11 mouse cellular contexts compared by ENCODE assay signal in genomic region chr1:158147525-158147924, GRCm38 (mm10).
DNase-seq lines count a peak whose midpoint lies in the region; ATAC-seq and TF ChIP-seq lines count a peak whose summit lies in the region.
"Had no signal": no experiment of that assay in that cellular context is flagged by ENCODE, and none has a peak within 500 bp of the region (broad histone marks: within the 10 kb centered on the region; RNA-seq: fewer than 3 reads in every experiment).

No protein-coding gene starts in this region.

- TF ChIP-seq CTCF in brain, embryonic 14.5 days (IDR thresholded peaks at IDR 0.05; ENCODE audit: borderline replicate concordance, extremely low read depth, insufficient read depth, insufficient read length): no peak

- no peak overlapping the region for H3K4me3 ChIP-seq in kidney, embryonic 14.5 days (ENCODE audit: low read length)
- H3K4me3 ChIP-seq in embryonic facial prominence, embryonic 11.5 days (ENCODE audit: low read depth, low read length): no peak overlapping the region
- H3K4me3 ChIP-seq in midbrain, embryonic 10.5 days: no peak overlapping the region
- H3K4me3 ChIP-seq: embryonic facial prominence, embryonic 15.5 days had no signal

- WGBS in kidney, embryonic 14.5 days: 21% methylated on average over 3 of the region's 3 CpGs
- 5% methylated on average over 3 of the region's 3 CpGs for WGBS in embryonic facial prominence, embryonic 11.5 days
- 4% methylated on average over 3 of the region's 3 CpGs for WGBS in midbrain, embryonic 10.5 days

- ATAC-seq in kidney, embryonic 14.5 days (ENCODE audit: low FRiP score, low TSS enrichment): no peak
- no peak for ATAC-seq in embryonic facial prominence, embryonic 11.5 days (replicated peaks; ENCODE audit: insufficient number of reproducible peaks, low FRiP score, low TSS enrichment, low read depth)
- no peak for ATAC-seq in erythroid progenitor cell, adult 5-6 weeks (replicated peaks; ENCODE audit: low FRiP score, poor library complexity, severe bottlenecking)
- ATAC-seq: intestine, postnatal 0 days; Patski had no signal

- no peaks in the 10 kb centered on the region for H3K36me3 ChIP-seq in kidney, embryonic 14.5 days (ENCODE audit: control insufficient read depth, insufficient read depth, low read length)
- no peaks in the 10 kb centered on the region for H3K36me3 ChIP-seq in embryonic facial prominence, embryonic 11.5 days (replicated peaks; ENCODE audit: control insufficient read depth, insufficient read depth, low read depth, low read length)
- H3K36me3 ChIP-seq in midbrain, embryonic 10.5 days: no peaks in the 10 kb centered on the region
- H3K36me3 ChIP-seq: embryonic facial prominence, embryonic 15.5 days had no signal

- no peak for TF ChIP-seq POLR2A in brain, embryonic 14.5 days (IDR thresholded peaks at IDR 0.05; ENCODE audit: borderline replicate concordance, extremely low read depth, insufficient read depth, insufficient read length, poor library complexity, severe bottlenecking)

- peak; percentile 5 to 8 for DNase-seq in kidney, adult 8-10 months
- DNase-seq in brain, embryonic 14.5 days (ENCODE audit: low read depth): peak; percentile 85
- DNase-seq in embryonic facial prominence, embryonic 11.5 days (ENCODE audit: low spot score): peak; percentile 10
- peak; percentile 46 for DNase-seq in midbrain, embryonic 10.5 days (ENCODE audit: low spot score)
- DNase-seq in T-cell, adult 2 months (ENCODE audit: low spot score): no peak
- no peak for DNase-seq in urinary bladder, postnatal 10 days (ENCODE audit: low spot score)

- H3K27ac ChIP-seq in kidney, embryonic 14.5 days (ENCODE audit: low read depth, low read length): no peak overlapping the region
- H3K27ac ChIP-seq in embryonic facial prominence, embryonic 11.5 days (replicated peaks; ENCODE audit: low read depth, low read length): no peak overlapping the region
- H3K27ac ChIP-seq in midbrain, embryonic 10.5 days (replicated peaks): no peak overlapping the region
- H3K27ac ChIP-seq: embryonic facial prominence, embryonic 15.5 days had no signal

- H3K9me3 ChIP-seq in kidney, embryonic 14.5 days (ENCODE audit: control insufficient read depth, low read length): no peaks in the 10 kb centered on the region
- H3K9me3 ChIP-seq in embryonic facial prominence, embryonic 11.5 days (replicated peaks; ENCODE audit: control insufficient read depth, low read length): no peaks in the 10 kb centered on the region
- no peaks in the 10 kb centered on the region for H3K9me3 ChIP-seq in midbrain, embryonic 10.5 days (replicated peaks)
- H3K9me3 ChIP-seq: embryonic facial prominence, embryonic 15.5 days had no signal

- no peaks in the 10 kb centered on the region for H3K27me3 ChIP-seq in kidney, embryonic 14.5 days (ENCODE audit: control insufficient read depth, insufficient read depth, low read length)
- no peaks in the 10 kb centered on the region for H3K27me3 ChIP-seq in embryonic facial prominence, embryonic 11.5 days (ENCODE audit: control insufficient read depth, insufficient read depth, low read length)
- peaks cover 52% of the 10 kb centered on the region for H3K27me3 ChIP-seq in midbrain, embryonic 10.5 days (ENCODE audit: low read depth, poor library complexity, severe bottlenecking)
- H3K27me3 ChIP-seq: embryonic facial prominence, embryonic 15.5 days had no signal

- no peaks in the 10 kb centered on the region for H3K4me1 ChIP-seq in kidney, embryonic 14.5 days (ENCODE audit: control insufficient read depth, insufficient read depth, low read length)
- H3K4me1 ChIP-seq in embryonic facial prominence, embryonic 11.5 days (ENCODE audit: control insufficient read depth, insufficient read depth, low read length): no peaks in the 10 kb centered on the region
- peaks cover 19% of the 10 kb centered on the region for H3K4me1 ChIP-seq in midbrain, embryonic 10.5 days
- H3K4me1 ChIP-seq: embryonic facial prominence, embryonic 15.5 days had no signal

- no peak overlapping the region for H3K4me2 ChIP-seq in kidney, embryonic 14.5 days (replicated peaks; ENCODE audit: low read depth, low read length)
- H3K4me2 ChIP-seq in embryonic facial prominence, embryonic 11.5 days (ENCODE audit: low read depth, low read length): no peak overlapping the region
- H3K4me2 ChIP-seq: embryonic facial prominence, embryonic 15.5 days had no signal

- H3K9ac ChIP-seq in kidney, embryonic 14.5 days (ENCODE audit: low read depth, low read length): no peak overlapping the region
- no peak overlapping the region for H3K9ac ChIP-seq in embryonic facial prominence, embryonic 11.5 days (replicated peaks; ENCODE audit: low read length)
- H3K9ac ChIP-seq: embryonic facial prominence, embryonic 15.5 days had no signal

Comparison
In these comparisons a context has a peak if more than half of its experiments do, and no peak if none do; other contexts are left out.
1. DNase-seq: peak in kidney, adult 8-10 months (2 of 2), brain, embryonic 14.5 days (single experiment), embryonic facial prominence, embryonic 11.5 days (single experiment) and midbrain, embryonic 10.5 days (single experiment); none in T-cell, adult 2 months (single experiment) and urinary bladder, postnatal 10 days (single experiment).